ENCODE assay signal across 23 mouse cellular contexts in the genomic region with DNA sequence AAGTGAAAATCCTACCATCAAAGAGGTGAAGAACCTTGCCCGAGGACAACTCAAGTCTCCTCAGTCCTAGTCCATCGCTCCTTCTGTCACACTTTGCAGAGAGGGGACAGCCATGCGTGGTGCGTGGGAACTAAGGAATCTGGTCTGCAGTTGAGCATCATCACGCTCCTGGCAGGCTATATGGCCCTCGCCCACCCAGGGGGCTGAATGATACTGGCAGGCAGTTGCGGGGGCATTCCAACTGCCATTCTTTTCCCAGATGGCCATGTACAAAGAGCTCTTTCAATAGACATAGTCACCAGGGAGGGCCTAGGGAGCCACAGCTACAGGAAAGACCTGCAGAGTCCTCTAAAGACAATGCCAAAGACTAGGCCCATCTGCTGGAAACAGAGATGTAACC. TPM values are rescaled to one million over a fixed set of nuclear protein-coding genes. Genes with fewer than 3 reads are reported as not detected.
DNase-seq lines count a peak whose midpoint lies in the region; ATAC-seq and TF ChIP-seq lines count a peak whose summit lies in the region.
"Had no signal": no experiment of that assay in that cellular context is flagged by ENCODE, and none has a peak within 500 bp of the region (broad histone marks: within the 10 kb centered on the region; RNA-seq: fewer than 3 reads in every experiment).

No protein-coding gene starts in this region.

- no peaks in the 10 kb centered on the region for H3K9me3 ChIP-seq in kidney, embryonic 16.5 days (ENCODE audit: low read length)
- H3K9me3 ChIP-seq: embryonic facial prominence, embryonic 13.5 days; forebrain, embryonic 12.5 days; G1E; heart, embryonic 15.5 days; hindbrain, embryonic 13.5 days had no signal

- H3K9ac ChIP-seq in kidney, embryonic 16.5 days (replicated peaks; ENCODE audit: low read length): no peak overlapping the region
- H3K9ac ChIP-seq: embryonic facial prominence, embryonic 13.5 days; forebrain, embryonic 12.5 days; forebrain, postnatal 0 days; heart, embryonic 15.5 days; hindbrain, embryonic 13.5 days had no signal

- WGBS in kidney, embryonic 16.5 days: 89% methylated on average over 7 of the region's 7 CpGs

- H3K36me3 ChIP-seq in testis, adult 2 months (ENCODE audit: control insufficient read depth, insufficient read depth, low read length): no peaks in the 10 kb centered on the region
- no peaks in the 10 kb centered on the region for H3K36me3 ChIP-seq in kidney, embryonic 16.5 days (ENCODE audit: insufficient read depth, low read length)
- H3K36me3 ChIP-seq: embryonic facial prominence, embryonic 13.5 days; forebrain, embryonic 12.5 days; G1E; heart, embryonic 15.5 days; hindbrain, embryonic 13.5 days had no signal

- no peak overlapping the region for H3K4me2 ChIP-seq in kidney, embryonic 16.5 days (replicated peaks; ENCODE audit: low read depth, low read length)
- H3K4me2 ChIP-seq: heart, embryonic 15.5 days had no signal

- H3K27me3 ChIP-seq in testis, adult 2 months (ENCODE audit: control insufficient read depth, insufficient read depth, low read length): no peaks in the 10 kb centered on the region
- H3K27me3 ChIP-seq in kidney, embryonic 16.5 days (ENCODE audit: insufficient read depth, low read length): no peaks in the 10 kb centered on the region
- H3K27me3 ChIP-seq: forebrain, embryonic 12.5 days had no signal

- DNase-seq in cerebellum, adult 9-10 months: peak; percentile 30
- no peak for DNase-seq in cerebellum, adult 11 months
- peak; percentile 27 for DNase-seq in layer of hippocampus, adult 11-12 months (ENCODE audit: low spot score)
- DNase-seq in layer of hippocampus, postnatal 25 days (ENCODE audit: extremely low spot score in 1 of 2, low spot score in 1 of 2): no peak
- no peak for DNase-seq in testis, postnatal 10 days (ENCODE audit: low spot score)
- DNase-seq: adrenal gland, postnatal 10 days; gastrocnemius, postnatal 36 days; heart, adult 18-20 months had no signal

- peak overlapping the region; percentile 0 for H3K4me3 ChIP-seq in testis, adult 2 months (ENCODE audit: control insufficient read depth, low read depth, low read length)
- H3K4me3 ChIP-seq in kidney, embryonic 16.5 days (ENCODE audit: low read length): no peak overlapping the region
- H3K4me3 ChIP-seq: embryonic facial prominence, embryonic 13.5 days; forebrain, embryonic 12.5 days; heart, embryonic 15.5 days; hindbrain, embryonic 13.5 days had no signal

- no peak for TF ChIP-seq POLR2A in testis, adult 2 months (IDR thresholded peaks at IDR 0.05; ENCODE audit: control insufficient read depth, low read depth, low read length)

- no peak overlapping the region for H3K27ac ChIP-seq in testis, adult 2 months (ENCODE audit: control insufficient read depth, insufficient read depth, low read depth, low read length)
- H3K27ac ChIP-seq in kidney, embryonic 16.5 days (ENCODE audit: low read length): no peak overlapping the region
- H3K27ac ChIP-seq: embryonic facial prominence, embryonic 13.5 days; forebrain, embryonic 12.5 days; heart, embryonic 15.5 days; hindbrain, embryonic 13.5 days; hindbrain, postnatal 0 days had no signal

- no peak for TF ChIP-seq CTCF in testis, adult 2 months (IDR thresholded peaks at IDR 0.05; ENCODE audit: control insufficient read depth, insufficient read depth, insufficient replicate concordance, low read depth, low read length)

- H3K4me1 ChIP-seq in testis, adult 2 months (ENCODE audit: control insufficient read depth, insufficient read depth, low read length): peaks cover 16% of the 10 kb centered on the region
- 0 out of 2 replicates have a peak, but pooled peaks cover 5% of the 10 kb centered on the region for H3K4me1 ChIP-seq in kidney, embryonic 16.5 days (ENCODE audit: insufficient read depth, low read length)

- no peak for ATAC-seq in kidney, embryonic 16.5 days (ENCODE audit: low FRiP score, low TSS enrichment)

RNA-seq across cellular contexts. Expression of a gene that starts 24.0 kb away (rescaled TPM):
- not detected for total RNA-seq in layer of hippocampus, postnatal 25 days (2021)
- 0.05 and 0.09 TPM in 2 replicates for polyA plus RNA-seq in testis, adult 2 months (2012; rRNA removed)
- polyA plus RNA-seq in kidney, embryonic 16.5 days (2015; fragmentation: Nextera tagmentation; extraction: Ambion mirVana): not detected in 2 replicates
- total RNA-seq: adrenal gland, postnatal 10 days; forebrain, postnatal 0 days; gastrocnemius, adult 18-20 months; gastrocnemius, postnatal 36 days; heart, adult 18-20 months; heart, postnatal 14 days; hematopoietic stem cell, adult 5-6 weeks; hindbrain, postnatal 0 days had no signal
- polyA plus RNA-seq: CD4-positive, CD25-positive, alpha-beta regulatory T cell, adult 4 months; embryonic facial prominence, embryonic 13.5 days; forebrain, embryonic 12.5 days; forebrain, postnatal 0 days; G1E; heart, embryonic 11.5 days; heart, embryonic 15.5 days; hindbrain, embryonic 13.5 days; hindbrain, postnatal 0 days; intestine, embryonic 14.5 days had no signal

RNA-seq across cellular contexts. Expression of a gene that starts 57.9 kb away (rescaled TPM):
- 10 to 100 TPM; 79.9 to 97.7 TPM for total RNA-seq in layer of hippocampus, postnatal 25 days (2021)
- 0.07 TPM in 1 of 2 replicates, not detected in the other for polyA plus RNA-seq in testis, adult 2 months (2012; rRNA removed)
- polyA plus RNA-seq in kidney, embryonic 16.5 days (2015; fragmentation: Nextera tagmentation; extraction: Ambion mirVana): 0.02 and 0.09 TPM in 2 replicates
- total RNA-seq: hematopoietic stem cell, adult 5-6 weeks had no signal
- polyA plus RNA-seq: G1E had no signal

Comparison
In these comparisons a context has a peak if more than half of its experiments do, and no peak if none do; other contexts are left out.
1. DNase-seq: peak in cerebellum, adult 9-10 months (single experiment) and layer of hippocampus, adult 11-12 months (single experiment); none in cerebellum, adult 11 months (single experiment), layer of hippocampus, postnatal 25 days (0 of 2) and testis, postnatal 10 days (single experiment).